Mouse (Mus musculus): ENCODE measurements around the gene Ddx50.

Gene Ddx50

DNA sequence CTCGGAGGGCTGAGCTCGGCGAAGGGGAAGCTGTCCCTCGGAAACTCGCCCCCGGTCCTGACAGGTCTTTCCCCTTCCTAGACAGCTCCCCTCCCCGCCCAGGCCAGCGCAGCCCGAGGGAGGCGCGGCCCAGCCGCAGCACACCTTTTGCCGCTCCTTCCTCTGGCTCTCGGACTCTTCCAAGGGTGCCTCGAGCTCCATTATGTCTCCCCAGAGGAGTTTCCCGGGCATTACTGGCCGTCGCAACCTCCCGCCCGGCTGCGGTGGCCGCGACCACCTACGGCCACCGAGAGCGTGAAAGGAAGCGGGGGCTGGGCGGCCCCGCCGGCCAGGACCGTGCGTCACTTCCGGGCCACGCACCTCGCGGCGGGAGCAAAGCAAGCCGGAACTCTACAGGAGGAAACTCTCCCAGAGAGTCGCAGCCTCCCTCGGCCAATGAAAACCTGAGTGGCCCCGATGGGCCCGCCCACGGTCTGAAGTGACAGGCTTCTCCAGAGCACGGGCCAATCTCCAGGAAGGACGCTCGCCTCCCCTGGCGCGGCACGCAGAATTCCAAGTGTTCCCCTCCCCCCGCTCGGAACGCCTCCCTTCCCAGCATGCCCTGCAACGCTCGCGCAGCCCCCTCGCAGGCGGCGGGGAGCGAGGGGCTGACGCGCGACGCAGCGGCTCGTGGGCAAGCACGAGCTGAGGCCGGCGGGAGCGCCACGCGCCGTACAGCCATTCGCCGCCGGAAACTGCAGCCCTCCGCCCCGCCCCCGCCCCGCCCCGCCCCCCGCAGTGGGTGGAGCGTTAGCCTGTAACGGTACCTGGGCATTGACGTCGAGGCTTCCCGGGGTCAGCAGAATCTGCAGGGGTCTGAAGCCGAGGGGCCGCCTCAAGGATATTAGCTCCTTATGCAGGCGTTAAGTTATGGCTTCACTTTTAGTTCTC, at the start of gene Ddx50:
Gene Ddx50 (minus strand): TSS at position 338 of the 930 bp plus-strand sequence.
- DNase-seq (ENCODE audit: extremely low read depth, low read depth), result peak; percentile 97

DNA sequence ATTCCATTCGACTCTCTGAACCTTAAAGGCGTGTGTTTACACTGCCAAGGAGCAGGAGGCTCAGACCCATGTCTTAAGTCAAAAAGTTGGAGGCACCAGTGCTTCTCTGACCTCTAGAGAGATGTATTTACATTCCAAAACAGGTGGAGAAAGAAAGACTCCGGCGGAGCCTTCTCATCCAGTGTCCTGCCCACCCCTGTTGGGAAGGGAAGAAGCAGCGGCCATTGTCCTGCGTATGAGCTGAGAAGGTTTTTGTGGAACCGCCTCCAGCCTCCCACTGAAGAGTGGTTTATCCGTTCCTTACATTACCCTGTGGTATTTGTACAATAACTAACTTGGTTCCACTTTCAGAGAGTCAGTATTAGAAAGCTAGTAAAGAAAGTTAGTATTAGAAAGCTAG, 41.8 kb upstream of the Ddx50 start:
- no peak for DNase-seq (ENCODE audit: extremely low read depth, low read depth)

DNA sequence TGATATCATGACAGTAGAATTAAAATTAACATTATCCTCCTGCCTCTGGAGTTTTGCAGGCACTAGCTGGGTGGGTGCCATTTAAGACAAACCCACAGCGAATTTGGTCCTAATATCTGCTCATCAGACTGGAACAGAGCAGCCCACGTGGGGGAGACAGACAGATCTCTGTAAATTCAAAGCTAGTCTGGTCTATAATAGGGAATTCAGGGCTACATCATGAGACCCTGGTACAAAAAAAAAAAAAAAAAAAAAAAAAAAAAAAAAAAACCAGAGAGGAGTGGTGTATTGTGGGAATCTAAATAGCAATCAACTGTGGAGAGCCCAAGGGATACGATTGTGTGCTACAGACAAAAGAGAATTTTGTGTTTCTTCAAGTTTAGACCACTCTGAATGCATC, 41.2 kb upstream of the Ddx50 start:
- DNase-seq (ENCODE audit: extremely low read depth, low read depth), result no peak

DNA sequence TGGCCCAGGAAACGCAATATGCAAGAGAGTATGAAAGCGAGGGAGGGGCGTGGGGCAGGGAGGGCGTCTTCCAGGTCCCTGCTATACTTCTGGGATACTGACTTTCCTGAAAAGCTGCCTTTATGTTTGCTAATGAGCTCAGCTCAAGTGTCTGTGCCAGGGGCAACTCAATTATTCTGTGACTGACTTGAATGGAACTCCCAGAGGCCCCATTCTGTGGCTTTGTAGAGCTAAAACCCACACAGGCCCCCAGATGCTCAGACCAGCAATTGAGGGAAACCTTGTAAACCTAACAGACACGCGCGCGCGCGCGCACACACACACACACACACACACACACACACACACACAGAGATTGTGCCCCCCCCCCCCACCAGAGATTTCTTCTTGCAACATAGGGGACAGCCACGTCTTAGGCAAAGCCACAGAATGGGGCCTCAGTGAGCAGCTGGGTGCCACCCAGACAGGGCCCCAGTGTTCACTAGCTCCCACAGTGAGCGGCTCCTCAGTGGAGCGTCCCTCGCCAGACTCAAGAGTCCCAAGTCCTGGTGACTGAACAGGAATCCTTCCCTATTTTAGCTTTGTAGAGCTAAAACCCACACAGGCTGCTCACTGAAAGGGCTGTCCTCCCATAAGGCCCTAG, 36.1 kb upstream of the Ddx50 start:
- DNase-seq (ENCODE audit: extremely low read depth, low read depth), result no peak

DNA sequence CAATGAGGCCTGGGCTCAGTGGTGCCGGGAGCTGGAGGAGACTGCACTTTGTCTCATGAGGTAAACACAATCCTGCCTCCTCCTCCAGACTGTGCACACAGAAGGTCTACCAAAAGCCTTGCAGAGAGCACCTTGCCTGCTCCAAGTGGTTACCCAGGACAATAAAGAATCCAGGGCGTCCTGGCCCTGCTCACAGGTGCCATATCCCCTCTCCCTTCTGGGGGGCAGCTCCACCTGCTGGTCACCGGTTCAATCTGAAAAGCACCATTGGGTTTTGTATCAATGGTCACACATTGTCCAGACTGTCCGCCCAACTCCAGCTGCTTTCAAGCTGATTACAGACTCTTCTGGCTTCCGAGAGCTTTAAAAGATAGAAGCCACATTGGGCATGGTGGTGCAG, 32.0 kb upstream of the Ddx50 start:
- no peak for DNase-seq (ENCODE audit: extremely low read depth, low read depth)

DNA sequence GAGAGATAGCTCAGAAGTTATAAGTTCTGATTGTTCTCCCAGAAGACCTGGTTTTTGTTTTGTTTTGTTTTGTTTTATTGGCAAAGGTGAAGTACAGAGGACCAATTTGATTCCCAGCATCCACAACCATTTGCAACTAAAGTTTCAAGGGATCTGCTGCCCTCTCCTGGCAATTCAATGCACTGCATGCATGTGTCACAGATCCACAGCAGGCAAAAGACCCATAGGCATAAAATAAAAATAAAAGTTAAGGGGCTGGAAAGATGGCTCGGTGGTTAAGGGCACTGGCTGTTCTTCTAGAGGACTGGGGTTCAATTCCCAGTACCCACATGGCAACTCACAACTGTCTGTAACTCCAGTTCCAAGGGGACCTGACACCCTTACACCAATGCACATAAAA, 28.8 kb upstream of the Ddx50 start:
- peak; percentile 13 for DNase-seq (ENCODE audit: extremely low read depth, low read depth)

DNA sequence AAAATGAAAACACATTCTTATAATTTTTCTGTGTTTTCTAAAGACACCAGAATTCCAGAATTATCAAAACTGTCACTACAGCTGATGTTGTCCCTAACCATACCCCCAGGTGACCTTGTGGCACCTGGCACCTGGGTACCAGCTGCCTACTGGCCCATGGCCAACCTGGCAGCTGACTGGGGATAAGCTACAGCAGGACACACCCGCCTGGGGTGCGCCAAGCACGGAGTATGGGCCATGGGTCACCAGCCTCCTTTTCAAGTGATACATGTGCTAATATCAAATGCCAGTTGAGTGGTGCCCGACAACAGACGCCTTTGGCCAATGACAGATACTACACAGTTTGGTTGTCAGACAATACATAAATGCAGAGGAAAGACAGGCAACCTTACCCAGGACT, 26.3 kb upstream of the Ddx50 start:
- no peak for DNase-seq (ENCODE audit: extremely low read depth, low read depth)

DNA sequence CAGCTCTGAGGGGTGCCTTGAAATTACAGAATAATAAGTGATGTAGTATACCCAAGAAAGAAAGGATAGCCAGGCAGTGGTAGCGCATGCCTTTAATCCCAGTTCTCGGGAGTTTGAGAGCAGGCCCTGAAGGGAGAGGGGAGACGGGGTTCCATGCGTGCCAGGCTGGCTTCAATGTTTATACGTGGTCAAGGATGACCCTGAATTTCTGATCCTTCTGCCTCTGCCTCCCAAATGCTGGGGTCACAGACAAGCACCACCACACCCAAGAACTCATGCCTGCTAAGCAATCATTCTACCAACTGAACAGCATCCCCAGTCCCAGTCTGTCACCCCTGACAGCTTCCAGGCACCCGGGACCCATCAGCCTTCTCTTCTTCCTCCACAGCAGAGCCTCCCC, 25.2 kb upstream of the Ddx50 start:
- no peak for DNase-seq (ENCODE audit: extremely low read depth, low read depth)

DNA sequence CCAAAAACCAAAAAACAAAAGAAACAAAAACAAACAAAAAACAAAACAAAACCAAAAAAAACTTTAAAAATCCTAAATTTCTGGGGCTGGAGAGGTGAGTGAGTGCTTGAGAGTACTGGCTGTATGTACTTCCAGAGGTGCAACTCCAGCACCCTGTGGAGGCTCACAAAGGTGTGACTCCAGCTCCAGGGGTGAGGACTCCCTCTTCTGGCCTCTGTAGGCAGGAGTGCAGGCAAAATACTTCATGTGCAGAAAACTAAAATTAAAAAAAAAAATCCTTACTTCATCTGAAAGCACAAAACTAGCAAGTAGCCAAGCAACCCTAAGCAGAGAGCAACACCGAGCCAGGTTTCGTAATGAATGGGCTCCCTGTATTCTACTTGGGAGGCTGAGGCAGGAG, 21.3 kb upstream of the Ddx50 start:
- DNase-seq (ENCODE audit: extremely low read depth, low read depth), result no peak

DNA sequence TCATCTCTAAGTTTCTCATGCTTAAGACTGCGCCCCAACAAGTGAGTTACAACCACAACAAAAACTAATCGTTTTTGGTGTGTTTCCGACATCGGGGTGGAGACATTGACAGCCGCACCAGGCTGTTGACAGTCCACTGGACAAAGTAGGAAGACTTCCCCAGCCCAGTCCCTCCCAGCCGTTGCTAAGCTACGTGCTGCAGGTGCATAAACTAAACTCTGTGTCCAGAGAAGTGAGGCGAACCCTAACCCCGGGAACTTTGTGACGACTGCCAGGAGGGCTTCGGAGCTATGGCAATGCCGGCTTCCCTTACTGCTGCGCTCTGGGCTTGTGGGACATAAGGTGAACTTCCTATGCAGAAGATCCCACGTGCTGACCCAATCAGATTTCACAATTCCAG, 18.2 kb upstream of the Ddx50 start:
- no peak for DNase-seq (ENCODE audit: extremely low read depth, low read depth)

DNA sequence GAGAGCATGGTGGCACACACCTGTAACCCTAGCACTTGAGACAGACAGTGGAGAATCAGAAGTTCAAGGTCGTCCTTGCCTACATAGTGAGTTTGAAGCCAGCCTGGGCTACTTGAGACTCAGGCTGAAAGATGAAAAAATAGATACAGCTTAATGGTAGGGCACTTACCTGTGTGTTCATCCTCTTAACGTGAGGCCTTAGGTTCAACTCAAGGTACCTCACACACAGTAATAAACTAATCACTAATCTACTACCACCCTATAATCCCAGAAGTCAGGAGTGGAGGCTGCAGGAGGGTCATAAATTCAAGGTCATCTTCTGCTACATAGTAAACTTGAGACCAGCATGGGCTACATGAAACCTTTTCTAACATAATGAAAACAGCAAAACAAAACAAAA, 17.4 kb upstream of the Ddx50 start:
- no peak for DNase-seq (ENCODE audit: extremely low read depth, low read depth)

DNA sequence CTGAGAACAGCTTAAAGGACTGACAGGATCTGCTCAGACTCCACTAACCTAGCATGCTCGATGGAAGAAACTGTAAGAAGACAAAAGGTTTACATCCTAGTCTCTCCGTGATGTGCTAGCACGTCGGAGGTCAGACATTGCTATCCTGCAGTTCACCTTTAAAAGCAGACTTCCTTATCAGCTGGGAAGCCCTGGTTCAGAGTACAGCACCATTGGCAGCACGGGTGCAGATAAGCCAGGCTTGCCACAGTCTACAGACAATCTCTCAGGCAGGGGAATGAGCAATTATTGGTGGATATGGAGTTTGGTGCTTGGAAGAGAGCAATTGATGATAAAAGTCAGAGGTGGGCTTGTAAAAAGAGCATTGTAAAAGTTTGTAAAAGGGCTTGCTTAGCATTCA, 17.0 kb upstream of the Ddx50 start:
- DNase-seq (ENCODE audit: extremely low read depth, low read depth), result peak; percentile 28

DNA sequence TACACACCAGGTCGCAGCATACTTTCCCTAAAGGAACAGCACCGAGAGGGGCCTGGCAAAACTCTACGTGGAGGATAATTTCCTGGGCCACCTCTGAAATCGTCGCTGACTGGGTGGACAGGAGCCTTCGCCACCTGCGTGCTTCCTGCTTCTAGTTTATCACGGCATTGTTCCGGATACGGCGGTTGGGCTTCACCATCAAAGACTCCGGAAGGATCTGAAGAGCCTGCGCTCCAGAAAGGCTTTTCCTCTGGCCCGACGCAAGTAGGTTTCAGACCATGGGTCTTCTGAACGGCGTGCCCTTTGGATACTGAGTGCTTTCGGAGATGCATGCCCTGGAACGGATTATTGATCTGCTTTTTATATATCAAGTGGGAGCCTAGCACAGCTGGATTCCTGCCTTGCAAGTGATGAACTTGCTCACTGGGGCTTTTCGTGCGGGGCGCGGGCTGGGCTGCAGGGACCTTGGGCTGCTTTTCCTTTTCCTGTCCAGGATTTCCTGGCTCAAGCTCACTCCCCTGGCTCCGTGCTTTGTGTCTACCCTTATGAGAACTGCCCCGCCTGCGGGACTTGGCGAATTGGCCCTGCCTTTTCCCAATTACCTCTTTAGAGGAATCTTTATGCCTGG, 14.1 kb upstream of the Ddx50 start:
- no peak for DNase-seq (ENCODE audit: extremely low read depth, low read depth)

DNA sequence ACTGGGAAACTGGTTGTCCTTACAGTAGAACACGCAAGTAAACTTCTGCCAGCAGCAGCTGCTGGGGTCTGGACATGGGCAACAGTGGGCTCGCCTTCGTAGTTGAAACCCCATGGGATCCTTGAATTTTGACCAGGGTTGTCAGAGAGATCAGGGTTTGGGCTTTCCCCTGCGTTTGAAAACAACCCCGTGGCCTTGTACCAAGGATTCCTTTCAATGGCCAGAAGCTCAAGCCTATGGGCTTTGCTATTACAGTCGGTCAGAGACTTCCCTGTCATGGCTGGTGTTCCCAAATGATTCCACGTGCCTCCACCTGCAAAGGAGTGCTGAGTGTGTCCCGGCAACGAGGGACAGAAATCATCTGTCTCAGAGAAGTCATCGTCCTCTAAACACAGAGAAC, 13.2 kb upstream of the Ddx50 start:
- no peak for DNase-seq (ENCODE audit: extremely low read depth, low read depth)

DNA sequence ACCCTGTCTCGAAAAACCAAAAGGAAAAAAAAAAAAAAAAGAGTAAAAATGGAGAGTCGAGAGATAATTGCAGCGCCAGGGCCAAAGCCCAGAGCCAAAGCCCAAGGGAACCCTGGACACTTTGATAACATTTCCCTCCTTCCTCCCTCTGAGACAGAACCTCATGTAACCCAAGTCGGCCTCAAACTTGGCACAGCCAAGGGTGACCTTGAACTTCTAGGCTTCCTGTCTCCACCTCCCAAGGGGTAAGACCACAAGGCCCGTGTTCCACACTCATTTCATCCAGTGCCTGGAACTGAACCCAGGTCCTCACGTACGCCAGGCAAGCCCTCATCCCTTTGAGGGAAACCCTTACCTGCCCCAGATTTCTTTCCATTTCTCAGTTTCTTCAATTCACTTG, 5.7 kb upstream of the Ddx50 start:
- no peak for DNase-seq (ENCODE audit: extremely low read depth, low read depth)

DNA sequence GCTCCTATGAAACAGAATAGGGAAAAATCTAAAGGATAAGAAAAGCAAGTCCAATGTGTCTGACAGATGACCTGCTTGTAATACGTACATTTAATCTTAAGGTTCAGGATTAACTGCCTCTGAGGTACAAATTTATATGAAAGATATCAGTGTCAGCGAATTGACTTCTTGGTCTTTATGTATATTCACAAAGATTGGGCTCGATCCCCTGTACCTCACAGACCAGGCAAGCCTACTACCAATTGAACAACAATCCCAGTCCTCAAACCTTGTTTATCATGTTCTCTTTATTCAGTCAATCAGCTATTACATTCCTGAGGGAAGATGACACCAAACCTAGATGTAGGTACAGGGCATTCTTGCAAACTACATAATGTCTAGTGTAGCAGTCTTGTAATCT, 943 bp upstream of the Ddx50 start:
- DNase-seq (ENCODE audit: extremely low read depth, low read depth), result peak; percentile 22

DNA sequence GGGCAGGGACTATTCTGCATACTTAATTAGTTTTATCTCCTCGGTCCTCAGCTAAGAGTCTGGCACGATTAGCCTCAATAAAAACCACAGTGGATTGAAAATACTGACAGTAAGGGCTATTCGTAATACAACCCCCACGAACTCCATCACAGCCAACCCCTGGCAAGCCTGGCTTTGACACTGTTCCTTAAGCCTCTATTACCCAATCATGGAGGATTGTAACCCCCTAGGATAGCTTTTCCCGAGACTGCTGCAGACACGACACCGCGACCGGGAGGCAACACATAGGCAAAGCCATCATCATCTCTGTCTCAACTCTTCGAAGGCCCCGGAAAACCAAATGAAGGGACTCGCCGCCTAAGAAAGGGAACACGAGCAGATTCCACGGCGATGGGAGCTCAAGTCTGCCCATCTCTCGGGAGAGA, 648 bp downstream of the Ddx50 start:
- DNase-seq (ENCODE audit: extremely low read depth, low read depth), result peak; percentile 52

DNA sequence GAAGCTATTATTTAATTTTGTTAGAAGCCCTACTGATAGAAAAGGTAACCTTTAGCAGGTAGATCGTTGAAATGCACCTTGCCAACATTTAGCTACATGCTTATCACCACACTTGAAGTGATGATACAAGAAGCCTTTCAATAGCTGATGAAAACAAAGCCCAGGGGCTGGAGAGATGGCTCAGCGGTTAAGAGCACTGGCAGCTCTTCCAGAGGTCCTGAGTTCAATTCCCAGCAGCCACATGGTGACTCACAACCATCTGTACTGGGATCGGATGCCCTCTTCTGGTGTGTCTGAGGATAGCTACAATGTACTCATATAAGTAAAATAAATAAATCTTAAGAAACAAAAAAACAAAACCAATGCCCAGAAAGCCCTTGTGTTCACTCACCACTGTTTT, 46.9 kb downstream of the Ddx50 start:
- DNase-seq (ENCODE audit: extremely low read depth, low read depth), result no peak

DNA sequence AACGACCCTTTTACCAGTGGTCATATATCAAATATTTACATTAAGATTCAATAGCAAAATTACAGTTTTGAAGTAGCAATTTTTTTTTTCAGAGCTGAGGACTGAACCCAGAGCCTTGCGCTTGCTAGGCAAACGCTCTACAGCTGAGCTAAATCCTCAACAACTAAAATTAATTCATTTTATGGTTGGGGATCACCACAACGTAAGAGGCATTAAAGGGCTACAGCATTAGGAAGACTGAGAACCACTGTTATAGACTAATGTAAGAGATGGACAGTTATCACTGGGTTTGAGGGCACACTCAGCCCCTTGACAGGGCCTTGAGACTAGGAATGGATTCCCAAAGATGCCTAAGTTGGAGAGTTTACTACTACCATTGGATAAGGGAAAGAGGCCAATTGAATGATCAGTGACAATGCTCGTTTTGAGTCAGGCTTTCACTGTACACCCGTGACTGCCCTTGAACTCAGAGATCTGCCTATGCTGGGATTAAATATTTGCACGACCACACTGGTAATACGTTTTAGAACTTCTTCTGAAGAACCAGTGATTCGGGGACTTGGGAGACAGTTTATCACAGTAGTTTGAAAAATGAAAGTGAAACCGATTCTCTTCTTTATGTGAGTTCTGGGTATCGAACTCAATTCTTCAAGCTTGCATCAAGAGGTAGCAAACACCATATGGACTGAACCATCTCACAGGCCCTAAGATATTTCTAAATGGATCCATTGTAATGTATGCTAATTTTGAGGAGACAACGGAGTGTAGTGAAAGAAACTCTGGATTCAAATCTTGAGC, 47.6 kb downstream of the Ddx50 start:
- no peak for DNase-seq (ENCODE audit: extremely low read depth, low read depth)

DNA sequence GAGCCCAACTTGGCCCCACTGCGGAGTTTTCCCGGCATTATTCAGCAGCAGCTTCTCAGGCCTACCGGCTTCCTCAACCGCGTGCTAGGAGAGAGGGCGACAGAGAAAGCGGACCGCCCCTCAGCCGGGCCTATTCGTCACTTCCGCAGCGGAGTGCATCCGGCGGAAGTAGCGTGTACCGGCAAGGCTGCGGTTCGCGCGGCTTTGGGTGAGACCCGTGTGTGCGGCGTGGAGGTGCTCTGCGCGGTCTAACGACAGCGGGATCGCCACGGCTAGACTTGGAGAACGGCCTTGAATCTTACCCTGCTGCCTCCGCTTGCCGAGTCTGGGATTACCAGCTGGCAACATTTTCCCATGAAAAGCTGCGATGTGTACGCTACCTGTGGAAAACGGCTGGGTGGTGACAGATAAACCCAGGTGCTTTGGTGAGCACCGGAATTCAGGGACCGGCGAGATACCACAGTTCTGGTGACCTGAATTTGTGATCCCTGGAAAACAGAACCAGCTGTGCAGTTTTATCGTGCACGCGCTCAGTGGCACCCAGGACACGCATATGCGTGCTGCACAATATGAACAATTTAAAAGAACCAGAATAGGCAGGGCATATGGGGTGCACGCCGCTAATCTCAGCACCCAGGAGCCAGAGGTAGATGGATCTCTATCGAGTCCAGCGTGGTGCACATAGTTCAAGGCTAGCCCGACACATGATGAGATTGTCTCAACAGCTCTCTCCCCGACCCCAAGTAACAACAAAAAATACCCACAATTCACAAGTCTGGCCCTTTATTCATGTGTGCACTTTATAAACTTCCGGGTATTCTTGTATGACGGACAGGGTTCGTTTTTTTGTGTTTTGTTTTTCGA, 48.6 kb downstream of the Ddx50 start, which contains the start of gene Ddx21:
Gene Ddx21 (minus strand): TSS at position 105 of the 864 bp plus-strand sequence.
- DNase-seq (ENCODE audit: extremely low read depth, low read depth), result peak; percentile 87

DNA sequence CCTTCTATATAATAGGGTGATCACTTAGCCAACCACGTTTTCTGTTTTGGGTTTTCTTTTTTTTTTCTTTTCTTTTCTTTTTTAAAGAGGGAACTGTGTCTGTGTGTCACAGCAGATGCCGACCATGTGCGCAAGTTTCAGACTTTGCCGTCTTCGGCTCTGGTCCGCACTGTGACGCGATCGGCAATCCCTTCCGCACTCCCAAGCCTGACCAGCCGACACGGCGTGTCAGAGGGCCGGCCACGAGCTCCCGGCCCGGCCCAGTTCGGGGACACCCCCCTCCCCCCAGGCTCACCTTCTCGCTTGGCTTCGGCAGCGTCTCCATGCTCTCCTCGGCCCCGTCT, 49.2 kb downstream of the Ddx50 start:
- DNase-seq (ENCODE audit: extremely low read depth, low read depth), result no peak

All from MEL-GATA-1-ER (cell line).